Mouse (Mus musculus) stomach, embryonic 16.5 days (tissue): Measurements from ENCODE around the gene Zfp992. TPM values are rescaled to one million over a fixed set of nuclear protein-coding genes. Genes with fewer than 3 reads are reported as not detected.
"Not testable (repeated sequence)": the region's sequence is repeated elsewhere in the genome, so short reads cannot be mapped to it uniquely, and the experiment has no call there.

ENCODE experiments used
- ATAC-seq: fragments of 200-750 bp; cut with Nextera tagmentation; 2 replicates; pipeline ENCODE4 v1.8.0; 2017; ENCODE audit warnings: moderate number of reproducible peaks, moderate TSS enrichment; ENCODE audit not compliant: insufficient read depth, low FRiP score
- H3K27ac ChIP-seq: fragments of 300-500 bp; sonication (generic); 2 replicates; pipeline ENCODE4 v1.5.1; 2014; ENCODE audit warnings: low read length
- H3K27me3 ChIP-seq: fragments of 300-500 bp; sonication (generic); 2 replicates; pipeline ENCODE4 v1.6.1; 2014; ENCODE audit warnings: low read length, control low read depth, mixed read lengths; ENCODE audit not compliant: control insufficient read depth, insufficient read depth
- H3K36me3 ChIP-seq: fragments of 300-500 bp; sonication (generic); 2 replicates; pipeline ENCODE4 v1.6.1; 2014; ENCODE audit warnings: low read length; ENCODE audit not compliant: control insufficient read depth, insufficient read depth
- H3K4me1 ChIP-seq: fragments of 300-500 bp; sonication (generic); 2 replicates; pipeline ENCODE4 v1.6.1; 2014; ENCODE audit warnings: low read length, control low read depth, mixed read lengths; ENCODE audit not compliant: control insufficient read depth, insufficient read depth
- H3K4me2 ChIP-seq: fragments of 300-500 bp; sonication (generic); 2 replicates; pipeline ENCODE4 v1.6.1; 2014; ENCODE audit warnings: low read depth, low read length, mixed read lengths
- H3K4me3 ChIP-seq: fragments of 300-500 bp; sonication (generic); replicated peaks from 2 replicates; pipeline ENCODE4 v1.5.1; 2014; ENCODE audit warnings: mild to moderate bottlenecking, low read length
- H3K9ac ChIP-seq: fragments of 300-500 bp; sonication (generic); 2 replicates; pipeline ENCODE4 v1.6.1; 2014; ENCODE audit warnings: low read length
- H3K9me3 ChIP-seq: fragments of 300-500 bp; sonication (generic); replicated peaks from 2 replicates; pipeline ENCODE4 v1.6.1; 2016; ENCODE audit warnings: low read length, control low read depth; ENCODE audit not compliant: control insufficient read depth
- WGBS: fragments of 180-500 bp; shearing (Covaris S2); extraction: QIAGEN DNeasy Blood & Tissue Kit; methylation state at CpG from one replicate; pipeline ENCODE4 v1.1.7; 2014; 5-methylcytosine and 5-hydroxymethylcytosine counted together
- polyA plus RNA-seq: library from polyadenylated mRNA; unstranded; fragments of >200 nt; fragmentation: Nextera tagmentation; extraction: Ambion mirVana; gene quantifications from 2 replicates; pipeline ENCODE4 v1.2.1, GENCODE M21; 2015

Gene Zfp992
- 1.9 and 2.7 TPM in 2 replicates for polyA plus RNA-seq

DNA sequence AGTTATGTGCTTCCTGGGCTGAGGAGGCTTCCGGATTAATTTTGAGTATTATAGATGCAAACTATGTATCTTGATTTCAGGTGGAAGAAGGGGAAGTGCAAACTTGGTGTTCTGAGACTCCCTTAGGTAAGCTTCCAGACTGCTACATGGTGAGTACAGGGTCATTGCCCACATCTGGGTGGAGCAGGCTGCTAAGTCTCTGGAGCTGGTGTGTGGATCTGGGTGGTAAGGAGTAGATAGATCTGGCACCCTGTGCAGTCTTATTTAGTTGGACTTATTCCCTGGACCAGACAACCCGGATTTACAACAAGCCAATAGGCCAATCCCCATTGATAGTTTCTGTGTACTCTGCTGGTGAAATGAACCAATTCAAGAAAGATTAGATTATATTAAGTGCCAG is at the start of gene Zfp992:
Zfp992 (plus strand) TSS at position 74 of the 400 bp plus-strand sequence.
- peak; percentile 64; the same call in 1 of the 2 replicates for ATAC-seq
- H3K4me1 ChIP-seq, H3K4me3 ChIP-seq, H3K36me3 ChIP-seq, H3K9ac ChIP-seq, H3K4me2 ChIP-seq, H3K27me3 ChIP-seq, H3K9me3 ChIP-seq, H3K27ac ChIP-seq: not testable (repeated sequence)
- WGBS, result 89% methylated on average over 2 of the region's 2 CpGs

- 0% methylated on average over 1 of the region's 1 CpGs for WGBS
Measured at GRCm38 (mm10) chr4:146429467-146429866, 19.4 kb upstream of the Zfp992 start.

GRCm38 (mm10) chr4:146430876-146431275 is 17.9 kb upstream of the Zfp992 start:
- not testable (repeated sequence) for H3K9ac ChIP-seq, H3K4me3 ChIP-seq, H3K36me3 ChIP-seq, H3K27me3 ChIP-seq, H3K4me1 ChIP-seq, H3K4me2 ChIP-seq, H3K9me3 ChIP-seq, H3K27ac ChIP-seq, ATAC-seq
- WGBS, result 66% methylated on average over 2 of the region's 2 CpGs

More at GRCm38 (mm10) chr4:146429467-146429866, 19.4 kb upstream of the Zfp992 start:
- not testable (repeated sequence) for ATAC-seq, H3K27ac ChIP-seq, H3K9ac ChIP-seq, H3K4me2 ChIP-seq, H3K4me1 ChIP-seq, H3K36me3 ChIP-seq, H3K9me3 ChIP-seq, H3K4me3 ChIP-seq, H3K27me3 ChIP-seq

- not testable (repeated sequence) for H3K9me3 ChIP-seq, H3K4me1 ChIP-seq, H3K9ac ChIP-seq, H3K27me3 ChIP-seq, H3K36me3 ChIP-seq, H3K4me3 ChIP-seq, H3K27ac ChIP-seq, ATAC-seq, H3K4me2 ChIP-seq
- WGBS, result 79% methylated on average over 2 of the region's 2 CpGs
Measured at GRCm38 (mm10) chr4:146435539-146435938, 13.3 kb upstream of the Zfp992 start.

GRCm38 (mm10) chr4:146437256-146437655 is 11.6 kb upstream of the Zfp992 start:
- H3K4me1 ChIP-seq, H3K9ac ChIP-seq, H3K27me3 ChIP-seq, H3K4me3 ChIP-seq, H3K4me2 ChIP-seq, H3K27ac ChIP-seq, H3K36me3 ChIP-seq, ATAC-seq, H3K9me3 ChIP-seq: not testable (repeated sequence)
- 90% methylated on average over 1 of the region's 2 CpGs for WGBS

DNA sequence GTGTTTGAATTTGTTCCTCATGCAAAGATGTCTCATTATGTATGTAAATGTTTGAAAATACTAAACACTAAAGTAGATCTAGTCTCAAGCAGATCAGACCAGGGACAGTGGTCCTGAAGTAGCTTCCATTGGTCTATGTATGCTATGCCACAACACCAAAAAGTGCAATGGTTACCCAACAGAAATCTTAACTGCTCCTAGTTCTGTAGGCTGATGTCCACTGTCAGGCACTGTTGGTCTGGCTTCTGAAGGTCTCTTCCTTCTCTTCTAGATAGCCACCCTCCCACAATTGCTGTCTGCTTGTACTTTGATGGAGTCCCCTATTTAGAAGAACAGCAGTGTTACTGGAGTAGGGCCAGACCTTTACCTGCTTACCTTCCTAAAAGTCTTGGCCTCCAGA is 4.5 kb upstream of the Zfp992 start:
- H3K9me3 ChIP-seq, H3K36me3 ChIP-seq, H3K27ac ChIP-seq, H3K4me3 ChIP-seq, H3K27me3 ChIP-seq, H3K4me2 ChIP-seq, H3K9ac ChIP-seq, H3K4me1 ChIP-seq, ATAC-seq: not testable (repeated sequence)

GRCm38 (mm10) chr4:146445121-146445520 is 3.7 kb upstream of the Zfp992 start:
- H3K4me1 ChIP-seq, H3K27ac ChIP-seq, H3K4me3 ChIP-seq, H3K9ac ChIP-seq, H3K4me2 ChIP-seq, H3K36me3 ChIP-seq, H3K27me3 ChIP-seq, ATAC-seq, H3K9me3 ChIP-seq: not testable (repeated sequence)

DNA sequence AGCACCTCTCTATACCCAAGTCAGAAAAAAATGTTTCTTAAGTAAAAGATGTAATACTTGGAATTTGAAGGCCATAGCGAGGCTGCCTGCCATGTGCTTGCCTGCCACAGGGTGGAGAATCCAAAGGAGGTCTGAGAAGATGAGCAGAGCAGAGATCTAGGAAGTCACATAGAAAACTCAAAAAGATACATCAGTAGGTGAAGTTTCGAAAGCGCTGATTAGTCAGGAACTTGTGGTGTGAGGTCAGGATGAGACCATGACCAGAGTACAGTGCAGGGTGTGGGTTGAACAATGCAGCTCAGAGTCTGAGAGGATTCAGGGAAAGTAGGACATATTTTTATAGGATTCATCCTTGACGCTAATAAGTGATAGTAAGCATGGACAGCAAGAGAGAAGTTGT is 2.7 kb upstream of the Zfp992 start:
- not testable (repeated sequence) for H3K4me2 ChIP-seq, H3K4me1 ChIP-seq, H3K27me3 ChIP-seq, H3K4me3 ChIP-seq, H3K9ac ChIP-seq, H3K9me3 ChIP-seq, H3K27ac ChIP-seq, H3K36me3 ChIP-seq, ATAC-seq
- 69% methylated on average over 4 of the region's 4 CpGs for WGBS

DNA sequence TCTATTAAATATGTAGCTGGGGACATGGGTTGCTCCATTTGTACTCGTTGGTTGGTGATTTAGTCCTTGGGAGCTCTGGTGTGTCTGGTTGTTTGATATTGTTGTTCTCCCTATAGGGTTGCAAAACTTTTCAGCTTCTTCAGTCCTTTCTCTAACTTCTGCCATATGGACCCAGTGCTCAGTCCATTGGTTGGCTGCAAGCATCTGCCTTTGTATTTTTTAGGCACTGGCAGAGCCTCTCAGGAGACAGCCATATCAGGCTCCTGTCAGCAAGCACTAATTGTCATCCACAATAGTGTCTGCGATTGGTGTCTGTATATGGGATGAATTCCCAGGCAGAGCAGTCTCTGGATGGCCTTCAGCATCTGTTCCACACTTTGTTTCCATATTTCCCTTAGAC is 1.8 kb upstream of the Zfp992 start:
- WGBS, result 88% methylated on average over 2 of the region's 2 CpGs
- H3K4me3 ChIP-seq, H3K27ac ChIP-seq, H3K27me3 ChIP-seq, ATAC-seq, H3K36me3 ChIP-seq, H3K9me3 ChIP-seq, H3K4me2 ChIP-seq, H3K4me1 ChIP-seq, H3K9ac ChIP-seq: not testable (repeated sequence)

- not testable (repeated sequence) for H3K9ac ChIP-seq, ATAC-seq, H3K27ac ChIP-seq, H3K4me3 ChIP-seq, H3K4me2 ChIP-seq, H3K27me3 ChIP-seq, H3K36me3 ChIP-seq, H3K4me1 ChIP-seq
- WGBS, result 87% methylated on average over 5 of the region's 5 CpGs
- peaks cover 12% of the 10 kb centered on the region for H3K9me3 ChIP-seq
Measured at GRCm38 (mm10) chr4:146449711-146450110, 888 bp downstream of the Zfp992 start.
